Mouse (Mus musculus): ENCODE results near the gene Mdn1.

GRCm38 (mm10) chr4:32621637-32622036 lies 35.3 kb upstream of the Mdn1 start:
- TF ChIP-seq CTCF (IDR thresholded peaks at IDR 0.05; ENCODE audit: low read depth, low read length) (no peak), GATA1 (IDR thresholded peaks at IDR 0.05; ENCODE audit: borderline replicate concordance, low read length) (no peak), TAL1 (conservative IDR thresholded peaks at IDR 0.05; ENCODE audit: low read depth, low read length) (no peak)

Measured in G1E (cell line).